Mouse (Mus musculus) v-Abl transformed pro-B cells (cell line): ENCODE measurements around the gene Gltpd2.
"Not testable (repeated sequence)": the region's sequence is repeated elsewhere in the genome, so short reads cannot be mapped to it uniquely, and the experiment has no call there.

Experiments used
- in situ Hi-C, 2 experiments: fragments of 400-800 bp; cut with MboI; formaldehyde crosslinking; loops; one replicate each; pipeline ENCODE4 v1.15.1; 2025; ENCODE audit not compliant: unreplicated experiment in 2 of 2

The Gltpd2 gene

DNA sequence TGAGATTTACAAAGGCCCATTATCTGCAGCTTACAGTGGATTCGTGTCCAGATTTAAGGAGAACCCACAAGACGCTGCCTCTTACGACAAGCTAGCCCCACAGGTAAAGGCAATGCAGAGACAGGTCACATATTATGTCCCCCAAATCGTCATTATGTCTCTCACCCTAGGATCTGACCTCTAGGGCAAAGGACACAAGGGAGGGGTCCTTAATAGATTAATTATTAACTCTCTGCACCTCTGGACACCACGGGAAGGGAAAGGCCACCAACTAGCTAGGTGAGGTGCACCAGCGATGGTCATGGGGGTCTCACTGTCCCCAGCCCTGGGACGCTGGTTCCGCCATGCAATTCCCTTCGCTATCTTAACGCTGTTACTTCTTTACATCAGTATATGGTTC lies at the start of gene Gltpd2:
Gltpd2 (plus strand) TSS at position 274 of the 400 bp plus-strand sequence.
- in situ Hi-C loops = loop anchor here (5.0 to 25.0 kb wide), 4 partner anchors 83 to 282 kb away; partner anchors contain the start of genes 0610010K14Rik (in 2 of the 2), Bcl6b (in 2 of the 2), Gm21988 (in 2 of the 2) and Rnasek (in 2 of the 2)

- in situ Hi-C loops = no loop called here
Measured at GRCm38 (mm10) chr11:70469764-70470163, 49.2 kb upstream of the Gltpd2 start.

- in situ Hi-C loops = no loop called here
Measured at GRCm38 (mm10) chr11:70472716-70473115, 46.3 kb upstream of the Gltpd2 start.

GRCm38 (mm10) chr11:70473291-70473690 lies 45.7 kb upstream of the Gltpd2 start:
- in situ Hi-C loops = not testable (repeated sequence)

GRCm38 (mm10) chr11:70474872-70475534 lies 44.0 kb upstream of the Gltpd2 start:
- in situ Hi-C loops = loop anchor here (25.0 kb wide), 2 partner anchors 388 to 1013 kb away; partner anchors contain the start of gene Asgr2 (in 1 of the 2)

DNA sequence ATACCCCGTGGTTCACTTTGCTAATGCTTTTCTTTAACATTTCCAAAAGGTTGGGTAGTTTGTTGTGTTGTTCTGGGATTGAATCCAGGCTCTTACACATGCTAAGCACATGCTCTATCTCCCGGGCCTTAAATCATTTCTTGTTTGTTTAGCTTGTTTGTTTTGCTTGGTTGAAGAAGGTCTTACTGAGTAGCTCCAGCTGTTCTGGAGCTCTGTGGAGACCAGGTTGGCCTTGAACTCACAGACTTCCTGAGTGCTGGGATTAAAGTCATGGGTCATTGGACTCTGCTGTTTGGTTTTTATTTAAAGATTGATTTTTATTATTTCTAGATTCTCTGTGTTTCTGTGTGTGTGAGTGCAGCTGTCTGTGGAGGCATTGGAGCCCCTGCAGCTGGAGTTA lies 33.5 kb upstream of the Gltpd2 start:
- in situ Hi-C loops = loop anchor here (25.0 kb wide), 2 partner anchors 398 to 1023 kb away; partner anchors contain the start of gene Asgr2 (in 1 of the 2)

- in situ Hi-C loops = loop anchor here (25.0 kb wide), 2 partner anchors 401 to 1026 kb away; partner anchors contain the start of gene Asgr2 (in 1 of the 2)
Measured at GRCm38 (mm10) chr11:70487816-70488215, 31.2 kb upstream of the Gltpd2 start.

GRCm38 (mm10) chr11:70489138-70489537 lies 29.9 kb upstream of the Gltpd2 start:
- in situ Hi-C loops = loop anchor here (25.0 kb wide), 2 partner anchors 402 to 1027 kb away; partner anchors contain the start of gene Asgr2 (in 1 of the 2)

DNA sequence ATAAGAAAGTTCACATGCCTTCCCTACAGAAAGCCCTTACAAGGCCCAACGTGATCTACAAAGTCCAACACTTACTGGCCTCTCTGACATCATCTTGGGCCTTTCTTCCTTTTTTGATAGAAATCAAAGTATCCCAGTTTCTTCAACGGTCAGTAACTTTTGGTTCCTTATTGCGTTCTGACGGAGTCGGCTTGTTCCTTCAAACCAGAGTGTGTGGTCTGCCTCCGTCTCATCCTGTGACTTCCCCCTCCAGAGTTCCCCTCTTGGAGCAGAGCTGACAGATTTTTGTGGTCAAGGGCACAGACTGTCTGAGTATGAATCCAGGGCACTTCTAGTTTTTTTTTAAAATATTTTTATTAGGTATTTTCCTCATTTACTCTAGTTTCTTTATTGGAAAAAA lies 29.3 kb upstream of the Gltpd2 start:
- in situ Hi-C loops = loop anchor here (25.0 kb wide), 2 partner anchors 402 to 1027 kb away; partner anchors contain the start of gene Asgr2 (in 1 of the 2)

- in situ Hi-C loops = loop anchor here (5.0 to 25.0 kb wide), 4 partner anchors 38 to 1038 kb away; partner anchors contain the start of genes 0610010K14Rik (in 2 of the 2), Bcl6b (in 2 of the 2), Gm21988 (in 2 of the 2) and Rnasek (in 2 of the 2)
Measured at GRCm38 (mm10) chr11:70499566-70500475, 19.2 kb upstream of the Gltpd2 start.

- in situ Hi-C loops = loop anchor here (5.0 to 25.0 kb wide), 2 partner anchors 38 to 263 kb away; partner anchors contain the start of genes 0610010K14Rik (in 2 of the 2), Bcl6b (in 2 of the 2), Gm21988 (in 2 of the 2) and Rnasek (in 2 of the 2)
Measured at GRCm38 (mm10) chr11:70500476-70500812, 18.6 kb upstream of the Gltpd2 start.

DNA sequence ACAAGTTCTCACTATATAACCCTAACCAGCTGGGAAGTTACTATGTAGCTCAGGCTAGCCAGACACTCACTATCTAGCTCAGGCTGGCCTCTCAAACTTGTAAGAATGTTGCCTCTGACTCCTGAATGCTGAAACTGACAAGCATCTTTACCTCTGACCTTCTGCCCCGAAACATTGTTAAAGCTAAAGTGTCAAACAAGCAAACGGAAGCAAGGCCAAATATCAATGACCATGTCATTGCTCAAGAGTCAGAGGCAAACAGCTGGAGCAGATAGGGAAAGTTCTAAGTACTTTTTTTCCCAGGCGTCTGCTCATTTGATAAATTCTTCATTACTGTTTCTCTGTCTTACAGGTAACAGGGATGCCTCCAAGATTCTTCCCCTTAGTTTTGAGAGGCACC lies 17.0 kb upstream of the Gltpd2 start:
- in situ Hi-C loops = loop anchor here (5.0 to 25.0 kb wide), 2 partner anchors 40 to 265 kb away; partner anchors contain the start of genes 0610010K14Rik (in 2 of the 2), Bcl6b (in 2 of the 2), Gm21988 (in 2 of the 2) and Rnasek (in 2 of the 2)

GRCm38 (mm10) chr11:70504970-70505369 lies 14.0 kb upstream of the Gltpd2 start, which contains the start of gene Tm4sf5:
Gene Tm4sf5, plus strand, starts transcription at chr11:70505244.
- in situ Hi-C loops = loop anchor here (5.0 to 25.0 kb wide), 3 partner anchors 43 to 268 kb away; partner anchors contain the start of genes 0610010K14Rik (in 2 of the 2), Arrb2 (in 2 of the 2), Bcl6b (in 2 of the 2) and Gm21988 (in 2 of the 2)

GRCm38 (mm10) chr11:70506385-70506784 lies 12.6 kb upstream of the Gltpd2 start:
- in situ Hi-C loops = loop anchor here (5.0 to 25.0 kb wide), 2 partner anchors 74 to 269 kb away; partner anchors contain the start of genes 0610010K14Rik (in 2 of the 2), Arrb2 (in 2 of the 2), Bcl6b (in 2 of the 2) and Gm21988 (in 2 of the 2)

DNA sequence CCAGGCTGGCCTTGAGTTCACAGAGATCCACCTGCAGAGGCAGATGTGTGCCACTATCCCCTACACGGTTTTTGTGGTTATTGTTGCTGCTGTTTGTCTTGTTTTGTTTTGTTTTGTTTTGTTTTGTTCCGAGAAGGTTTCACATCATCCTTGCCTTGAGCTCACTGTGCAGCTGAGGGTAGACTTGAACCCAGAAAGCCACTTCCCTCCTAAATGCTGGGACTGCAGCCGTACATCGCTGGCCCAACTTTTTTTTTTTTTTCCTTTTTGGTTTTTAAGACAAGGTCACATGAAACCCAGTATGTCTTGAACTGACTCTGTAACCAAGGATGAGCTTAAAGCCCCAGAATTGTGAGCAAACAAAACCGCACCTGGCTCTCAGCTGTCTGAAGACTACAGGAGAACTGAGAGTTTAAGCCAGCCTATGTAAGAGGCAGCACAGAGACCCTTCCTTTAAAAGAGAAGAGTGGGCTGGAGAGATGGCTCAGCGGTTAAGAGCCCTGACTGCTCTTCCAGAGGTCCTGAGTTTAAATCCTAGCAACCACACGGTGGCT lies 12.0 kb upstream of the Gltpd2 start:
- in situ Hi-C loops = loop anchor here (5.0 to 25.0 kb wide), 2 partner anchors 75 to 270 kb away; partner anchors contain the start of genes 0610010K14Rik (in 2 of the 2), Arrb2 (in 2 of the 2), Bcl6b (in 2 of the 2) and Gm21988 (in 2 of the 2)

- in situ Hi-C loops = loop anchor here (5.0 to 25.0 kb wide), 2 partner anchors 78 to 273 kb away; partner anchors contain the start of genes 0610010K14Rik (in 2 of the 2), Arrb2 (in 2 of the 2), Bcl6b (in 2 of the 2) and Gm21988 (in 2 of the 2)
Measured at GRCm38 (mm10) chr11:70509753-70510564, 9.0 kb upstream of the Gltpd2 start.

- in situ Hi-C loops = loop anchor here (25.0 kb wide), 1 partner anchor 274 kb away; the partner anchor contains the start of genes 0610010K14Rik (in 2 of the 2), Bcl6b (in 2 of the 2), Gm21988 (in 2 of the 2) and Rnasek (in 2 of the 2)
Measured at GRCm38 (mm10) chr11:70511242-70511641, 7.8 kb upstream of the Gltpd2 start.

DNA sequence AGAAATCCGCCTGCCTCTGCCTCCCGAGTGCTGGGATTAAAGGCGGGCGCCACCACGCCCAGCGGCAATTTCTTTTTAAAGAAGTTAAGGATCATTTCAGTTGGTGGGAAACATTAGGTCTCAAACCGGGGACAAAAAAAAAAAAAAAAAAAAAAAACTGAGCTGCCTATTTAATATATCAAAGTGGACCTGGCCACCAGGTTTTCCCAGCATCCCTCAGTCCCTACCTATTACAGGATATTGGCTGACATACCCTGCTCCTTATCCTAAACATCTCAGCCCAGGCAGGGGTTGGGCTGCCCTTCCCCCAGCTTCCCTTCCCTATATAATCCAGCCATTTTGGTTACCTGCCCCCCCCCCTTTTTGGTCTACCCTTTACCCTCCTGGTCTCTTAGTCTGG lies 7.2 kb upstream of the Gltpd2 start:
- in situ Hi-C loops = loop anchor here (25.0 kb wide), 1 partner anchor 275 kb away; the partner anchor contains the start of genes 0610010K14Rik (in 2 of the 2), Bcl6b (in 2 of the 2), Gm21988 (in 2 of the 2) and Rnasek (in 2 of the 2)
